8 mouse cellular contexts compared by ENCODE assay signal in the genomic region with DNA sequence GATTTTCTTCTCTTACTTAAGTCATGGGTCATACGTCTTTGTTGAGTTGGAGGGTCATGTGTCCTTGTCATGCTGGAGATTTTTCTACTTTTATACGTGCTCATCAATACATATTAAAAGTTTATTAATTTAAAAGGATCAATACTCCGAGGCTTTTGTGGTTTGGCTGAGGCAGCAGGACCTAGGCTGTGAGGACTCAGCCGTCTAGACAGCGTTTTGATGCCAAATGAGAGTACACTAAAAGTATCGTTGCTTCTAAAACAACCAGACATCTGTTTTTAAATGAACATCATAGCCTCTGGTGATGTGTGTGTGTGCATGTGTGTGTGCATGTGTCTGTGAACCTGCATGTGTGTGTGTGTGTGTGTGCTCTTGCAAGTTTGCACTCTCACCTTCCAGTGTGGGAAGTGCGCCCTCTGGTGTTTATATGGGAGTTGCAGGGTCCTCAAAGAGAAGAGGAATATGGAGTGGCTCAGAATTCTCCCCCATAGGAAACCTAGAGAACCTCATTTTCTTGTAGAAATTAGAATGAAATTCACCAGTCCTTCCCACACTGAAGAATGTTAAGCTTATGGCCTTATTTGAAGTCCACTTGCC. TPM values are rescaled to one million over a fixed set of nuclear protein-coding genes. Genes with fewer than 3 reads are reported as not detected.
DNase-seq lines count a peak whose midpoint lies in the region; ATAC-seq and TF ChIP-seq lines count a peak whose summit lies in the region.

No protein-coding gene starts in this region.

- H3K9ac ChIP-seq in liver, embryonic 12.5 days: no peak overlapping the region
- no peak overlapping the region for H3K9ac ChIP-seq in midbrain, embryonic 15.5 days

- H3K27me3 ChIP-seq in liver, embryonic 12.5 days (replicated peaks): peaks cover 5% of the 10 kb centered on the region; the same call in 1 of the 2 replicates
- H3K27me3 ChIP-seq in midbrain, embryonic 15.5 days (replicated peaks): no peaks in the 10 kb centered on the region

- TF ChIP-seq CTCF in left cerebral cortex, adult 2 months (IDR thresholded peaks at IDR 0.05): peak; percentile 74

- H3K4me3 ChIP-seq in liver, embryonic 12.5 days: no peak overlapping the region
- H3K4me3 ChIP-seq in left cerebral cortex, adult 2 months: no peak overlapping the region
- H3K4me3 ChIP-seq in midbrain, embryonic 15.5 days: no peak overlapping the region

- 49% methylated on average over 7 of the region's 7 CpGs for WGBS in liver, embryonic 12.5 days (ENCODE audit: insufficient replicate concordance)
- WGBS in midbrain, embryonic 15.5 days: 67% methylated on average over 7 of the region's 7 CpGs

- intact Hi-C loops in left cerebral cortex, adult 2 months (cut with DNase I): loop anchor here (2.0 kb wide), 1 partner anchor 108 kb away; no protein-coding TSS in a partner anchor

- no peak overlapping the region for H3K4me2 ChIP-seq in liver, embryonic 12.5 days
- H3K4me2 ChIP-seq in midbrain, embryonic 15.5 days: no peak overlapping the region

- H3K4me1 ChIP-seq in liver, embryonic 12.5 days: no peaks in the 10 kb centered on the region
- no peaks in the 10 kb centered on the region for H3K4me1 ChIP-seq in midbrain, embryonic 15.5 days

- DNase-seq in liver: peak; percentile 64
- DNase-seq in NIH3T3 (ENCODE audit: low read depth): peak; percentile 88
- DNase-seq in cerebellum, postnatal 10 days: peak; percentile 87 to 91
- peak; percentile 78 for DNase-seq in heart, postnatal 4 days
- DNase-seq in left cerebral cortex, adult 2 months (ENCODE audit: extremely low spot score in 1 of 2, low spot score in 2 of 2): peak; percentile 59 to 74

- H3K36me3 ChIP-seq in liver, embryonic 12.5 days: no peaks in the 10 kb centered on the region
- no peaks in the 10 kb centered on the region for H3K36me3 ChIP-seq in midbrain, embryonic 15.5 days (replicated peaks)

- no peak for ATAC-seq in liver, embryonic 12.5 days
- 0 out of 2 replicates have a peak, but pooled peaks have one; percentile 40 for ATAC-seq in midbrain, embryonic 15.5 days (replicated peaks)
- ATAC-seq in monocyte, adult 5-6 weeks (replicated peaks; ENCODE audit: insufficient number of reproducible peaks, low FRiP score, low TSS enrichment, poor library complexity, severe bottlenecking): no peak

- H3K9me3 ChIP-seq in liver, embryonic 12.5 days (replicated peaks): no peaks in the 10 kb centered on the region
- no peaks in the 10 kb centered on the region for H3K9me3 ChIP-seq in midbrain, embryonic 15.5 days

- H3K27ac ChIP-seq in liver, embryonic 12.5 days: no peak overlapping the region
- H3K27ac ChIP-seq in left cerebral cortex, adult 2 months: no peak overlapping the region
- no peak overlapping the region for H3K27ac ChIP-seq in midbrain, embryonic 15.5 days

RNA-seq across cellular contexts. Expression of gene Dact2, which starts 16.6 kb away (rescaled TPM):
- 0.85 and 1.4 TPM in 2 replicates for polyA plus RNA-seq in liver, embryonic 12.5 days (2016; fragmentation: Nextera tagmentation; extraction: Ambion mirVana)
- 1 to 10 TPM; 1.8 to 1.9 TPM for total RNA-seq in heart, postnatal 4 days (2021)
- total RNA-seq in left cerebral cortex, adult 2 months (2021): 100 to 1,000 TPM in 1 of 2 experiments, 10 to 100 TPM in 1; 58.6 to 100 TPM
- polyA plus RNA-seq in midbrain, embryonic 15.5 days (2015; fragmentation: Nextera tagmentation; extraction: Ambion mirVana): 1.7 and 2.9 TPM in 2 replicates
- total RNA-seq in monocyte, adult 5-6 weeks (2017): not detected in 3 replicates

RNA-seq across cellular contexts. Expression of gene Smoc2, which starts 58.6 kb away (rescaled TPM):
- polyA plus RNA-seq in liver, embryonic 12.5 days (2016; fragmentation: Nextera tagmentation; extraction: Ambion mirVana): 5.9 and 6.9 TPM in 2 replicates
- total RNA-seq in heart, postnatal 4 days (2021): 10 to 100 TPM; 23.4 to 28.1 TPM
- total RNA-seq in left cerebral cortex, adult 2 months (2021): 10 to 100 TPM; 13.2 to 13.7 TPM
- 2.9 and 3.3 TPM in 2 replicates for polyA plus RNA-seq in midbrain, embryonic 15.5 days (2015; fragmentation: Nextera tagmentation; extraction: Ambion mirVana)
- total RNA-seq in monocyte, adult 5-6 weeks (2017): 0.48 to 0.78 TPM in 2 of 3 replicates, not detected in the other

Comparison
In these comparisons a context has a peak if more than half of its experiments do, and no peak if none do; other contexts are left out.
1. RNA of gene Dact2, which starts 16.6 kb away (total RNA-seq): 58.6 to 100 TPM in left cerebral cortex, adult 2 months; 1.8 to 1.9 TPM in heart, postnatal 4 days and not detected in monocyte, adult 5-6 weeks; every median in the first group is over 10 times any median in the second.
2. Peak in every context shown above with its lines, with median percentiles within 50 percentile points of each other: DNase-seq.